ENCODE assay signal across 10 mouse cellular contexts in the genomic region with DNA sequence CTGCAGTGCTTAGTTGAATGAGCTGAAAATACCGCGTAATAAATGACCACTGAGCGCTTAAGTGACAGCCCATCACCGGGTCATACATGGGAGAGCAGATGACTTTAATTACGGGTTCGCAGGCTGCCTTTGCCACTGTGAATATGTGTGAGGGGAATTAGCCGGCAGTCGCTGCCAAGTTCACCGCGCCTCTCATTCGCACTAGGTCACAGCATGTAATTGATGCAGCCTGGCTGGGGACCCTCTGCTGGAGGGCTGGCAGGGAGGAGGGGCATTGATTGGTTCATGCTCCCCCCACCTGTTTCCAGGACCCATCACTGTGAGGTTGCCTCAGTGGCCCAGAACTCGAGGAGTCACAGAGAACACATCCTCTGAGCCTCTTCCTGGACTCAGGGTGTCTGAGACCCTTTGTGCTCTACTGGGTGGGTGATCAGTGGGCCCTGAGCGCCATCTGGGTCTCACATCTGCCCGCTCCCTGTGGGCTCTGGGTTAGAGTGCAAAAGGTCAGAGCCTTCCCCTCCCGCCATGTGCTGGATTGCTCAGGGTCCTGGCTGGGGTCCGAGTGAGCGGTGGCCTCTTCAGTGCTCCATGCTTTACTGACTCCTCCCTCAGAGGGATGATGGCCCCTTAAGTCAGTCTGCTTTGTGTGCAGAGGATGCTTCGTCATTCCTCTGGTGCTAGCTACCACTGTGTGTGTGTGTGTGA. TPM values are rescaled to one million over a fixed set of nuclear protein-coding genes. Genes with fewer than 3 reads are reported as not detected.
DNase-seq lines count a peak whose midpoint lies in the region; ATAC-seq lines count a peak whose summit lies in the region.
"Had no signal": no experiment of that assay in that cellular context is flagged by ENCODE, and none has a peak within 500 bp of the region (broad histone marks: within the 10 kb centered on the region; RNA-seq: fewer than 3 reads in every experiment).

No protein-coding gene starts in this region.

- no peak overlapping the region for H3K27ac ChIP-seq in embryonic facial prominence, embryonic 12.5 days
- H3K27ac ChIP-seq in hindbrain, embryonic 14.5 days, result no peak overlapping the region
- H3K27ac ChIP-seq in midbrain, embryonic 15.5 days, result no peak overlapping the region
- H3K27ac ChIP-seq in heart, embryonic 10.5 days, result no peak overlapping the region

- H3K36me3 ChIP-seq in embryonic facial prominence, embryonic 12.5 days, result 0 out of 2 replicates have a peak, but pooled peaks cover 4% of the 10 kb centered on the region
- H3K36me3 ChIP-seq in hindbrain, embryonic 14.5 days (replicated peaks; ENCODE audit: control insufficient read depth, insufficient read depth), result 0 out of 2 replicates have a peak, but pooled peaks cover 2% of the 10 kb centered on the region
- no peaks in the 10 kb centered on the region; the same call in 1 of the 2 replicates for H3K36me3 ChIP-seq in midbrain, embryonic 15.5 days (replicated peaks)
- peaks cover 14% of the 10 kb centered on the region for H3K36me3 ChIP-seq in heart, embryonic 10.5 days

- no peak overlapping the region for H3K4me3 ChIP-seq in embryonic facial prominence, embryonic 12.5 days
- no peak overlapping the region for H3K4me3 ChIP-seq in hindbrain, embryonic 14.5 days (replicated peaks; ENCODE audit: low read length)
- H3K4me3 ChIP-seq in midbrain, embryonic 15.5 days, result no peak overlapping the region
- no peak overlapping the region for H3K4me3 ChIP-seq in heart, embryonic 10.5 days

- no peaks in the 10 kb centered on the region for H3K27me3 ChIP-seq in embryonic facial prominence, embryonic 12.5 days
- H3K27me3 ChIP-seq in hindbrain, embryonic 14.5 days (ENCODE audit: control insufficient read depth, insufficient read depth, low read length), result no peaks in the 10 kb centered on the region
- H3K27me3 ChIP-seq in midbrain, embryonic 15.5 days (replicated peaks), result no peaks in the 10 kb centered on the region
- no peaks in the 10 kb centered on the region for H3K27me3 ChIP-seq in heart, embryonic 10.5 days (ENCODE audit: insufficient read depth, poor library complexity, severe bottlenecking)

- H3K4me2 ChIP-seq in embryonic facial prominence, embryonic 12.5 days (replicated peaks), result no peak overlapping the region
- H3K4me2 ChIP-seq in hindbrain, embryonic 14.5 days (replicated peaks), result no peak overlapping the region
- no peak overlapping the region for H3K4me2 ChIP-seq in midbrain, embryonic 15.5 days

- peak; percentile 68; the same call in 1 of the 2 replicates for ATAC-seq in embryonic facial prominence, embryonic 12.5 days (ENCODE audit: insufficient number of reproducible peaks, insufficient read depth, low FRiP score, low TSS enrichment)
- peak; percentile 74 for ATAC-seq in hindbrain, embryonic 14.5 days (ENCODE audit: low FRiP score)
- ATAC-seq in midbrain, embryonic 15.5 days (replicated peaks), result 0 out of 2 replicates have a peak, but pooled peaks have one; percentile 37
- ATAC-seq: CD4-positive, CD25-positive, alpha-beta regulatory T cell, adult 4 months had no signal

- 46% methylated on average over 18 of the region's 18 CpGs for WGBS in embryonic facial prominence, embryonic 12.5 days
- WGBS in hindbrain, embryonic 14.5 days, result 30% methylated on average over 18 of the region's 18 CpGs
- WGBS in midbrain, embryonic 15.5 days, result 45% methylated on average over 18 of the region's 18 CpGs
- 77% methylated on average over 18 of the region's 18 CpGs for WGBS in heart, embryonic 10.5 days

- no peaks in the 10 kb centered on the region for H3K9me3 ChIP-seq in embryonic facial prominence, embryonic 12.5 days
- H3K9me3 ChIP-seq in hindbrain, embryonic 14.5 days (ENCODE audit: control insufficient read depth, low read length), result no peaks in the 10 kb centered on the region
- H3K9me3 ChIP-seq in midbrain, embryonic 15.5 days, result no peaks in the 10 kb centered on the region
- H3K9me3 ChIP-seq in heart, embryonic 10.5 days, result peaks cover 8% of the 10 kb centered on the region

- peaks cover 7% of the 10 kb centered on the region; the same call in 1 of the 2 replicates for H3K4me1 ChIP-seq in embryonic facial prominence, embryonic 12.5 days
- H3K4me1 ChIP-seq in hindbrain, embryonic 14.5 days (replicated peaks; ENCODE audit: control insufficient read depth, insufficient read depth, low read length), result peaks cover 7% of the 10 kb centered on the region
- H3K4me1 ChIP-seq in midbrain, embryonic 15.5 days, result peaks cover 6% of the 10 kb centered on the region; the same call in 1 of the 2 replicates
- no peaks in the 10 kb centered on the region for H3K4me1 ChIP-seq in heart, embryonic 10.5 days

- DNase-seq in Muller cell, postnatal 12 days (ENCODE audit: inconsistent ontology term), result peak; percentile 73
- peak; percentile 64 for DNase-seq in hindbrain, embryonic 14.5 days (ENCODE audit: low spot score)
- DNase-seq in heart, embryonic 10.5 days (ENCODE audit: low spot score), result no peak
- no peak for DNase-seq in layer of hippocampus, adult 18-20 months (ENCODE audit: low spot score in 2 of 2)
- no peak for DNase-seq in layer of hippocampus, postnatal 10 days (ENCODE audit: low spot score in 2 of 2)
- DNase-seq in testis, postnatal 10 days (ENCODE audit: low spot score), result no peak
- DNase-seq: thymus, adult 2 months had no signal

- no peak overlapping the region for H3K9ac ChIP-seq in embryonic facial prominence, embryonic 12.5 days
- H3K9ac ChIP-seq in hindbrain, embryonic 14.5 days, result no peak overlapping the region
- H3K9ac ChIP-seq in midbrain, embryonic 15.5 days, result no peak overlapping the region

RNA-seq across cellular contexts. Expression of a gene that starts 34.7 kb away (rescaled TPM):
- polyA plus RNA-seq in embryonic facial prominence, embryonic 12.5 days (2016; fragmentation: Nextera tagmentation; extraction: Ambion mirVana), result 12.4 and 15.6 TPM in 2 replicates
- 19.6 and 23.7 TPM in 2 replicates for polyA plus RNA-seq in hindbrain, embryonic 14.5 days (2014; fragmentation: Nextera tagmentation; extraction: Ambion mirVana)
- polyA plus RNA-seq in midbrain, embryonic 15.5 days (2015; fragmentation: Nextera tagmentation; extraction: Ambion mirVana), result 26.1 and 27.8 TPM in 2 replicates
- polyA plus RNA-seq in heart, embryonic 10.5 days (2016; fragmentation: Nextera tagmentation; extraction: Ambion mirVana), result 4.2 and 4.8 TPM in 2 replicates
- 100 to 1,000 TPM; 760 to 810 TPM for total RNA-seq in layer of hippocampus, adult 18-20 months (2021)
- 100 to 1,000 TPM; 233 to 258 TPM for total RNA-seq in layer of hippocampus, postnatal 10 days (2021)

RNA-seq across cellular contexts. Expression of a gene that starts 35.9 kb away (rescaled TPM):
- polyA plus RNA-seq in embryonic facial prominence, embryonic 12.5 days (2016; fragmentation: Nextera tagmentation; extraction: Ambion mirVana), result 4.2 TPM in 2 replicates
- 6.2 and 6.6 TPM in 2 replicates for polyA plus RNA-seq in hindbrain, embryonic 14.5 days (2014; fragmentation: Nextera tagmentation; extraction: Ambion mirVana)
- 6.2 and 6.3 TPM in 2 replicates for polyA plus RNA-seq in midbrain, embryonic 15.5 days (2015; fragmentation: Nextera tagmentation; extraction: Ambion mirVana)
- 3.2 and 3.7 TPM in 2 replicates for polyA plus RNA-seq in heart, embryonic 10.5 days (2016; fragmentation: Nextera tagmentation; extraction: Ambion mirVana)
- 10 to 100 TPM; 25.6 to 26.1 TPM for total RNA-seq in layer of hippocampus, adult 18-20 months (2021)
- total RNA-seq in layer of hippocampus, postnatal 10 days (2021), result 10 to 100 TPM; 21.3 to 22.4 TPM

Comparison
In these comparisons a context has a peak if more than half of its experiments do, and no peak if none do; other contexts are left out.
1. DNase-seq: peak in Muller cell, postnatal 12 days (single experiment) and hindbrain, embryonic 14.5 days (single experiment); none in heart, embryonic 10.5 days (single experiment), layer of hippocampus, adult 18-20 months (0 of 2), layer of hippocampus, postnatal 10 days (0 of 2) and testis, postnatal 10 days (single experiment).
2. Peak in every context shown above with its lines, with median percentiles within 50 percentile points of each other: ATAC-seq.